Mouse (Mus musculus) forebrain, embryonic 13.5 days (tissue): ENCODE results near the gene Arf5. TPM values are rescaled to one million over a fixed set of nuclear protein-coding genes. Genes with fewer than 3 reads are reported as not detected.

Experiments used
- ATAC-seq: fragments of 200-750 bp; cut with Nextera tagmentation; 2 replicates; pipeline ENCODE4 v1.8.0; 2017
- H3K27ac ChIP-seq: fragments of 300-500 bp; sonication (generic); 2 replicates; pipeline ENCODE4 v1.5.1; 2015; ENCODE audit warnings: inconsistent platforms, mild to moderate bottlenecking, moderate library complexity
- H3K27me3 ChIP-seq: fragments of 300-500 bp; sonication (generic); 2 replicates; pipeline ENCODE4 v1.6.1; 2015; ENCODE audit warnings: mild to moderate bottlenecking, inconsistent platforms
- H3K36me3 ChIP-seq: fragments of 300-500 bp; sonication (generic); 2 replicates; pipeline ENCODE4 v1.6.1; 2015; ENCODE audit warnings: mild to moderate bottlenecking, inconsistent platforms; ENCODE audit not compliant: poor library complexity, severe bottlenecking
- H3K4me1 ChIP-seq: fragments of 300-500 bp; sonication (generic); 2 replicates; pipeline ENCODE4 v1.6.1; 2015; ENCODE audit warnings: inconsistent platforms
- H3K4me2 ChIP-seq: fragments of 300-500 bp; sonication (generic); 2 replicates; pipeline ENCODE4 v1.6.1; 2015; ENCODE audit warnings: inconsistent platforms, mild to moderate bottlenecking, moderate library complexity
- H3K4me3 ChIP-seq: fragments of 300-500 bp; sonication (generic); 2 replicates; pipeline ENCODE4 v1.5.1; 2015; ENCODE audit warnings: mild to moderate bottlenecking, inconsistent platforms
- H3K9ac ChIP-seq: fragments of 300-500 bp; sonication (generic); 2 replicates; pipeline ENCODE4 v1.6.1; 2015; ENCODE audit warnings: mild to moderate bottlenecking, inconsistent platforms
- H3K9me3 ChIP-seq: fragments of 300-500 bp; sonication (generic); replicated peaks from 2 replicates; pipeline ENCODE4 v1.6.1; 2016; ENCODE audit warnings: inconsistent platforms
- WGBS: fragments of 180-500 bp; shearing (Covaris S2); methylation state at CpG from one replicate; pipeline ENCODE4 v1.1.7; 2015; 5-methylcytosine and 5-hydroxymethylcytosine counted together
- polyA plus RNA-seq: library from polyadenylated mRNA; unstranded; fragments of >200 nt; fragmentation: Nextera tagmentation; extraction: Ambion mirVana; gene quantifications from 2 replicates; pipeline ENCODE4 v1.2.1, GENCODE M21; 2015

The Arf5 gene
- polyA plus RNA-seq, 1 experiment from 2014 or later: 348 TPM

DNA sequence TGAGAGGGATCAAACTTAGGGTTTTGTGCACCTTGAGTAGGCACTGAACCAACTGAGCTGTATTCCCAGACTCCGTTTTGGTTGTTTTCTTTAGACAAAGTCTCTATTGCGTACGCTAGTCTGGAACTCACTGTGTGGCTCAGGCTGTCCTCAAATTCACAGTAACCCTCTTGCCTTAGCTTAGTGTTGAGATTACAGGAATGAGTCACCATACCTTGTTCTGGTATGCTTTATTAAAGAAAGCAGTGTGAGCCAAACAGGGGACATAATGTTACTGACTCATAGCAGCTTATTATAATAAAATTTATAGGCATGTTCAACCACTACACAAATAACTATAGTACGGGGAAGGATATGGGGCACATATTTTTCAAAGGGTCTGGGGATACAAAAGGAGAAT, 50.9 kb downstream of the Arf5 start:
- Histone ChIP-seq H3K27ac (no peak overlapping the region), H3K4me1 (peaks cover 4% of the 10 kb centered on the region), H3K36me3 (no peaks in the 10 kb centered on the region), H3K4me3 (no peak overlapping the region), H3K4me2 (no peak overlapping the region), H3K9me3 (no peaks in the 10 kb centered on the region), H3K9ac (no peak overlapping the region), H3K27me3 (no peaks in the 10 kb centered on the region)
- WGBS: 91% methylated on average over 4 of the region's 4 CpGs
- ATAC-seq: no peak

DNA sequence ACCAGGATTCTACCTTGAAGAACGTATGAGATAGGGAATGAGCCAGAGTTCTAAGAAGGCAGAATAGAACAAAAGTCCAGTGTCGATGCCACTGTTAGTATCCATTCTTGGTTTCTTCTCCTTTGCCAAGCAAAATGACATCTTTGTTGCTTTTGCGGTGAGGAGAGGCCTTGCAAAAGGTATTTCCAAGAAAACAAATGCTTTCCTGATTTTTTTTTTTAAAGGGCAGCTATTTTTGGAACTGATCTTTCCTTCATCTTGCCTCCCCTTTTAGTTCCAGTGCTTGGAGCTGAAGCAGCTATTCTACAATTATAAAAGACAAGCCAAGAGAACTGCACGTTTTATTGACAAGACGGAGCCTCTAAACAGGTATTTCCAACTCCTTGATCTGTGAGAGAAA, 51.5 kb downstream of the Arf5 start, which contains the start of gene Snd1:
Gene Snd1, plus strand, starts transcription at position 301 of the 400 bp plus-strand sequence.
- H3K4me1 ChIP-seq: peaks cover 7% of the 10 kb centered on the region
- no peaks in the 10 kb centered on the region for H3K9me3 ChIP-seq
- H3K4me2 ChIP-seq: no peak within 1 kb of the TSS
- H3K36me3 ChIP-seq: no peaks in the 10 kb centered on the region
- H3K27me3 ChIP-seq: no peaks in the 10 kb centered on the region
- H3K27ac ChIP-seq: no peak within 1 kb of the TSS
- no peak for ATAC-seq
- WGBS: 88% methylated on average over 5 of the region's 5 CpGs
- no peak within 1 kb of the TSS for H3K9ac ChIP-seq
- H3K4me3 ChIP-seq: no peak within 1 kb of the TSS

Other genes starting within 250 kb of the Arf5 start
- 26.5 and 27.5 TPM in 2 replicates for gene Zfp800, start 25.6 kb upstream of the Arf5 start, polyA plus RNA-seq
- gene Fscn3, start 4.2 kb downstream of the Arf5 start, polyA plus RNA-seq: 0.09 TPM in 1 of 2 replicates, not detected in the other
- gene Gcc1, start 4.8 kb downstream of the Arf5 start, polyA plus RNA-seq: 11.4 and 12.9 TPM in 2 replicates
- not detected in 2 replicates for gene Pax4, start 25.8 kb downstream of the Arf5 start, polyA plus RNA-seq
- gene Snd1, start 51.6 kb downstream of the Arf5 start, polyA plus RNA-seq: 80.1 and 83.5 TPM in 2 replicates